ENCODE assay signal across 8 mouse cellular contexts in genomic region chr9:106471892-106472291, GRCm38 (mm10). TPM values are rescaled to one million over a fixed set of nuclear protein-coding genes. Genes with fewer than 3 reads are reported as not detected.
A peak's percentile ranks its signal among the peaks of the same experiment; 100 is the strongest.
DNase-seq lines count a peak whose midpoint lies in the region; ATAC-seq lines count a peak whose summit lies in the region.

No protein-coding gene starts in this region.

- H3K4me1 ChIP-seq in embryonic facial prominence, embryonic 14.5 days (ENCODE audit: control insufficient read depth, insufficient read depth, low read length): peaks cover 5% of the 10 kb centered on the region; the same call in 1 of the 2 replicates
- peaks cover 19% of the 10 kb centered on the region for H3K4me1 ChIP-seq in midbrain, embryonic 15.5 days

- peak overlapping the region; percentile 9; the same call in 1 of the 2 replicates for H3K4me2 ChIP-seq in embryonic facial prominence, embryonic 14.5 days (ENCODE audit: low read depth, low read length)
- no peak overlapping the region for H3K4me2 ChIP-seq in midbrain, embryonic 15.5 days

- no peak overlapping the region for H3K27ac ChIP-seq in embryonic facial prominence, embryonic 14.5 days (replicated peaks; ENCODE audit: low read depth, low read length)
- no peak overlapping the region for H3K27ac ChIP-seq in midbrain, embryonic 15.5 days

- H3K36me3 ChIP-seq in embryonic facial prominence, embryonic 14.5 days (ENCODE audit: control insufficient read depth, insufficient read depth, low read length): no peaks in the 10 kb centered on the region
- H3K36me3 ChIP-seq in midbrain, embryonic 15.5 days (replicated peaks): no peaks in the 10 kb centered on the region

- H3K27me3 ChIP-seq in embryonic facial prominence, embryonic 14.5 days (replicated peaks; ENCODE audit: control insufficient read depth, insufficient read depth, low read length): no peaks in the 10 kb centered on the region
- H3K27me3 ChIP-seq in midbrain, embryonic 15.5 days (replicated peaks): no peaks in the 10 kb centered on the region

- no peak overlapping the region for H3K9ac ChIP-seq in embryonic facial prominence, embryonic 14.5 days (ENCODE audit: low read depth, low read length)
- no peak overlapping the region for H3K9ac ChIP-seq in midbrain, embryonic 15.5 days

- WGBS in embryonic facial prominence, embryonic 14.5 days: 10% methylated on average over 5 of the region's 5 CpGs
- 15% methylated on average over 5 of the region's 5 CpGs for WGBS in midbrain, embryonic 15.5 days

- DNase-seq in adrenal gland, adult (ENCODE audit: inconsistent age in 2 of 2, low spot score in 1 of 2): peak; percentile 71 to 73
- DNase-seq in adrenal gland, postnatal 4 days (ENCODE audit: low spot score in 2 of 2): no peak
- peak; percentile 91 for DNase-seq in Muller cell, postnatal 12 days (ENCODE audit: inconsistent ontology term)
- DNase-seq in embryonic facial prominence, embryonic 14.5 days (ENCODE audit: low spot score): peak; percentile 77
- peak; percentile 59 to 67 for DNase-seq in heart, postnatal 36 days
- DNase-seq in liver: peak; percentile 42
- peak; percentile 19 for DNase-seq in right cerebral cortex, postnatal 25 days

- ATAC-seq in embryonic facial prominence, embryonic 14.5 days (ENCODE audit: low read depth): peak; percentile 16; the same call in 1 of the 2 replicates
- no peak for ATAC-seq in midbrain, embryonic 15.5 days (replicated peaks)

- H3K4me3 ChIP-seq in embryonic facial prominence, embryonic 14.5 days (ENCODE audit: low read depth, low read length): no peak overlapping the region
- H3K4me3 ChIP-seq in midbrain, embryonic 15.5 days: no peak overlapping the region

- no peaks in the 10 kb centered on the region for H3K9me3 ChIP-seq in embryonic facial prominence, embryonic 14.5 days (ENCODE audit: control insufficient read depth, low read length)
- H3K9me3 ChIP-seq in midbrain, embryonic 15.5 days: no peaks in the 10 kb centered on the region

- intact Hi-C loops in heart, postnatal 36 days (cut with DNase I): loop anchor here (1.0 kb wide), 1 partner anchor 24 kb away; no protein-coding TSS in a partner anchor

RNA-seq across cellular contexts. Expression of gene Rrp9, which starts 3.9 kb away (rescaled TPM):
- 10 to 100 TPM; 33.4 to 40.7 TPM for total RNA-seq in adrenal gland, postnatal 4 days (2021)
- 35.0 and 43.5 TPM in 2 replicates for polyA plus RNA-seq in embryonic facial prominence, embryonic 14.5 days (2014; fragmentation: Nextera tagmentation; extraction: Ambion mirVana)
- 10 to 100 TPM; 24.9 to 27.7 TPM for total RNA-seq in heart, postnatal 36 days (2021)
- 51.2 and 52.3 TPM in 2 replicates for polyA plus RNA-seq in midbrain, embryonic 15.5 days (2015; fragmentation: Nextera tagmentation; extraction: Ambion mirVana)

RNA-seq across cellular contexts. Expression of gene Parp3, which starts 4.9 kb away (rescaled TPM):
- 10 to 100 TPM; 15.8 to 18.1 TPM for total RNA-seq in adrenal gland, postnatal 4 days (2021)
- polyA plus RNA-seq in embryonic facial prominence, embryonic 14.5 days (2014; fragmentation: Nextera tagmentation; extraction: Ambion mirVana): 5.5 and 6.2 TPM in 2 replicates
- total RNA-seq in heart, postnatal 36 days (2021): 10 to 100 TPM; 27.2 to 33.7 TPM
- polyA plus RNA-seq in midbrain, embryonic 15.5 days (2015; fragmentation: Nextera tagmentation; extraction: Ambion mirVana): 1.4 and 1.5 TPM in 2 replicates

RNA-seq across cellular contexts. Expression of gene Gpr62, which starts 6.2 kb away (rescaled TPM):
- total RNA-seq in adrenal gland, postnatal 4 days (2021): under 1 TPM; 0.40 to 0.67 TPM
- polyA plus RNA-seq in embryonic facial prominence, embryonic 14.5 days (2014; fragmentation: Nextera tagmentation; extraction: Ambion mirVana): 0.36 and 0.60 TPM in 2 replicates
- not detected for total RNA-seq in heart, postnatal 36 days (2021)
- 1.2 and 1.4 TPM in 2 replicates for polyA plus RNA-seq in midbrain, embryonic 15.5 days (2015; fragmentation: Nextera tagmentation; extraction: Ambion mirVana)

RNA-seq across cellular contexts. Expression of gene Pcbp4, which starts 18.8 kb away (rescaled TPM):
- total RNA-seq in adrenal gland, postnatal 4 days (2021): 10 to 100 TPM; 59.5 to 63.8 TPM
- 90.2 and 101 TPM in 2 replicates for polyA plus RNA-seq in embryonic facial prominence, embryonic 14.5 days (2014; fragmentation: Nextera tagmentation; extraction: Ambion mirVana)
- total RNA-seq in heart, postnatal 36 days (2021): 10 to 100 TPM; 72.8 to 73.4 TPM
- 295 and 310 TPM in 2 replicates for polyA plus RNA-seq in midbrain, embryonic 15.5 days (2015; fragmentation: Nextera tagmentation; extraction: Ambion mirVana)

RNA-seq across cellular contexts. Expression of gene Abhd14a, which starts 24.4 kb away (rescaled TPM):
- total RNA-seq in adrenal gland, postnatal 4 days (2021): 10 to 100 TPM; 29.8 to 30.2 TPM
- 60.9 and 66.1 TPM in 2 replicates for polyA plus RNA-seq in embryonic facial prominence, embryonic 14.5 days (2014; fragmentation: Nextera tagmentation; extraction: Ambion mirVana)
- 10 to 100 TPM; 20.9 to 25.1 TPM for total RNA-seq in heart, postnatal 36 days (2021)
- 71.2 and 71.3 TPM in 2 replicates for polyA plus RNA-seq in midbrain, embryonic 15.5 days (2015; fragmentation: Nextera tagmentation; extraction: Ambion mirVana)

Comparison
In these comparisons a context has a peak if more than half of its experiments do, and no peak if none do; other contexts are left out.
1. DNase-seq: peak in adrenal gland, adult (2 of 2), Muller cell, postnatal 12 days (single experiment), embryonic facial prominence, embryonic 14.5 days (single experiment), heart, postnatal 36 days (2 of 2), liver (single experiment) and right cerebral cortex, postnatal 25 days (single experiment); none in adrenal gland, postnatal 4 days (0 of 2).